Mouse (Mus musculus) adrenal gland, adult 8-10 months (tissue): ENCODE results near the gene Slc30a5. TPM values are rescaled to one million over a fixed set of nuclear protein-coding genes. Genes with fewer than 3 reads are reported as not detected.
"Not testable (repeated sequence)": the region's sequence is repeated elsewhere in the genome, so short reads cannot be mapped to it uniquely, and the experiment has no call there.

ENCODE experiments used
- DNase-seq: peaks from one replicate; pipeline ENCODE4 v3.0.0; 2022
- total RNA-seq, 4 experiments: library from RNA; stranded (reverse); gene quantifications; 2 replicates each; pipeline ENCODE4 v1.2.4; 2022

Gene Slc30a5
- total RNA-seq = 10 to 100 TPM; 42.6 to 47.9 (median 44.9) TPM

- DNase-seq = peak; percentile 99
These were observed at the start of gene Slc30a5 for GRCm38 (mm10) chr13:100832741-100833639. Gene Slc30a5 (minus strand): TSS chr13:100833427.

GRCm38 (mm10) chr13:100881944-100882343 is 48.7 kb upstream of the Slc30a5 start:
- no peak for DNase-seq

- no peak for DNase-seq
These were observed 46.6 kb upstream of the Slc30a5 start for GRCm38 (mm10) chr13:100879806-100880205.

- no peak for DNase-seq
These were observed 46.1 kb upstream of the Slc30a5 start for GRCm38 (mm10) chr13:100879326-100879725.

GRCm38 (mm10) chr13:100878264-100878663 is 45.0 kb upstream of the Slc30a5 start:
- no peak for DNase-seq

- DNase-seq = no peak
These were observed 44.5 kb upstream of the Slc30a5 start for GRCm38 (mm10) chr13:100877703-100878102.

GRCm38 (mm10) chr13:100875103-100875502 is 41.9 kb upstream of the Slc30a5 start:
- no peak for DNase-seq

GRCm38 (mm10) chr13:100874588-100874987 is 41.4 kb upstream of the Slc30a5 start:
- no peak for DNase-seq

GRCm38 (mm10) chr13:100873530-100873929 is 40.3 kb upstream of the Slc30a5 start:
- no peak for DNase-seq

GRCm38 (mm10) chr13:100871445-100872171 is 38.4 kb upstream of the Slc30a5 start:
- DNase-seq = no peak

GRCm38 (mm10) chr13:100869813-100870212 is 36.6 kb upstream of the Slc30a5 start:
- no peak for DNase-seq

GRCm38 (mm10) chr13:100866311-100866710 is 33.1 kb upstream of the Slc30a5 start:
- DNase-seq = no peak

- no peak for DNase-seq
These were observed 32.5 kb upstream of the Slc30a5 start for GRCm38 (mm10) chr13:100865744-100866143.

- DNase-seq = not testable (repeated sequence)
These were observed 30.7 kb upstream of the Slc30a5 start for GRCm38 (mm10) chr13:100863914-100864313.

GRCm38 (mm10) chr13:100859117-100859516 is 25.9 kb upstream of the Slc30a5 start:
- no peak for DNase-seq

GRCm38 (mm10) chr13:100854174-100854573 is 20.9 kb upstream of the Slc30a5 start:
- DNase-seq = no peak

- DNase-seq = no peak
These were observed 19.9 kb upstream of the Slc30a5 start for GRCm38 (mm10) chr13:100853120-100853519.

- DNase-seq = no peak
These were observed 15.9 kb upstream of the Slc30a5 start for GRCm38 (mm10) chr13:100849137-100849536.

GRCm38 (mm10) chr13:100846891-100847579 is 13.8 kb upstream of the Slc30a5 start:
- DNase-seq = no peak

- DNase-seq = no peak
These were observed 13.0 kb upstream of the Slc30a5 start for GRCm38 (mm10) chr13:100846254-100846653.

- DNase-seq = no peak
These were observed 10.7 kb upstream of the Slc30a5 start for GRCm38 (mm10) chr13:100843944-100844343.

GRCm38 (mm10) chr13:100843016-100843725 is 9.9 kb upstream of the Slc30a5 start:
- DNase-seq = peak; percentile 42
